Mouse (Mus musculus): ENCODE data around the gene Vmn1r183.
"Not testable (repeated sequence)": the region's sequence is repeated elsewhere in the genome, so short reads cannot be mapped to it uniquely, and the experiment has no call there.

Gene Vmn1r183

DNA sequence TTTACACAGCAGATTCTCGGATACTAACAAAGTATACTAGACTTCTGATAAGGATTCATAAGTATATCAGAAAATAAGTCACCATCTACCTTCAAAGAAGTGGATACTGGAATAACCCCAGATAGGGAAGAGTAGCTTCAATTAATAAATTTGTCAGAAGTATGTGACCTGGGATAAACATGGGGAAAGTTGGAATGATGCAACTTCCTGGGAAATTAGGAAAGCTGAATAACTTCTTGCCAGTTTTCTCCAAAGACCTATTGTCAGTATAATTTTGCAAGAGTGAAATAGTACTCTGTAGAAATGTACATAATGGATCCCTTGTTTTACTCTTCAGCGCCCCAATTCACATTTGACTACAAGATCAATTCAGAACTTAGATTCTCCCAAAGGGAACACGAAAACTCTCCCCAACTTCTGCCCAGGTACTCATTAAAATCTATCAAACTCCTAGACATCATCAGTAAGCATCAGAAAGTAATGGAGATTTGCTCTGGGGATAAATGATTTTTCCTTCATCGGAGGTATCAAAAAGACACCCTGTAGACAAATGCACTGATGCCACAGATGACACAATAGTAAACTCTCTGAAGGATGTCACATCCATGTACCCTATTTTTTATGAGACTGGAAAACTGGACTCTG lies at the start of gene Vmn1r183:
Gene Vmn1r183, plus strand, starts transcription at position 595 of the 645 bp plus-strand sequence.
- DNase-seq (ENCODE audit: low read depth): no peak

DNA sequence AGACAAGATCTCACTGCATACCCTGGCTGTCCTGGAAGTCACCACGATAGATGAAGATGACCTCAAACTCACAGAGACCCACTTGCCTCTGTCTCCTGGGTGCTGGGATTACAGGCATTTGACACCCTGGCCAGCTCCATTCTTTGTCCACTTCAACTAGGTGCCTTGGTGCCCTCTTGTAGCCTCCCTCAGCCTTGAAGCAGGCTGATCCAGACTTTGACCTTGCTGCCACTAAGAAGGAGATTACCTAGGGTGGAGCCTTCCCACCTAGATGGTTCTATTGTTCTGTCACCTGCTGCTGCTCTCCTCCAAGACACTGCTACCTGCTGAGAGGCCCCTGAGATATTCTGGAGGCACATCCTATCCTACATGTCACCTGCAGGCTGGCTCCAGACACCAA lies 21.4 kb downstream of the Vmn1r183 start:
- not testable (repeated sequence) for DNase-seq (ENCODE audit: low read depth)

GRCm38 (mm10) chr7:24081634-24082431 lies 28.8 kb downstream of the Vmn1r183 start, which contains the start of gene Zfp180:
Gene Zfp180, plus strand, starts transcription at chr7:24081924.
- peak; percentile 91 for DNase-seq (ENCODE audit: low read depth)

DNA sequence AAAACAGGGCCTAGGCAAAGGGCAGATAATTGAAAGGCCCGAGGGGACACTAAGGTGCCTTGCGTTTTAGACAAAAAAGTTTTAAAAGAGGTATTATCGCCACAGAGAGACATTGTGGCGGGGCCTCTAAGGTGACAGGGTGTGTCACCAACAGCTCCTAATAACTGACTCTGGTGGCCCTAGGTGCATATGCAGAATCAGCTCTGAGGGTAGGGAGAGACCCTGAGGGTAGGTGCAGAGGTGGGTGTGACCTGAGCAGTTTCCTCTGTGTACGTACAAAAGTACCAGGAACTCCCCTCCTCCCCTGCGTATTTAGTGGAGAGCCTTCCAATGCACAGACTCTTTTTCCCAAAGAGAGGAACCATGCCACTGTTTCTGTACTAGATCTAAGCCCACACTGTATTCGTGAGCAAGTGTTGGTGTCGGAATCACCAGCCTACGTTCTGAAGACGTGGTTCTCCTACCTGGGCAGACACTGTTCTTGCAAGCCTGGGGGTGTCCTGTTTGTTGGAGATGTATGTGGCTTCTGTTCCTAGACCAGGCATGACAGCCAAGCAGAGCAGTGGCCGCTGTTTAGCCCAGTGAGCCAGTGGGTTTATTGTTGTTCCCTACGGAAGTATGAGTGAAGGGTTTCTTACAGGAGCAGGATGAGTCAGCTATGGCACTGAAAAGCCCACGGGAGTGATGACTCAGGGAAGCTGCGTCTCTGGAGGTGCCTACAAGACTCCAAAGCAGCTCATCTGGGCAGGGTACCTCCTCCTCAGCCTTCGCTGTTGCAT lies 29.6 kb downstream of the Vmn1r183 start:
- DNase-seq (ENCODE audit: low read depth): peak; percentile 13

- no peak for DNase-seq (ENCODE audit: low read depth)
Observed at GRCm38 (mm10) chr7:24086871-24087270, 33.8 kb downstream of the Vmn1r183 start.

DNA sequence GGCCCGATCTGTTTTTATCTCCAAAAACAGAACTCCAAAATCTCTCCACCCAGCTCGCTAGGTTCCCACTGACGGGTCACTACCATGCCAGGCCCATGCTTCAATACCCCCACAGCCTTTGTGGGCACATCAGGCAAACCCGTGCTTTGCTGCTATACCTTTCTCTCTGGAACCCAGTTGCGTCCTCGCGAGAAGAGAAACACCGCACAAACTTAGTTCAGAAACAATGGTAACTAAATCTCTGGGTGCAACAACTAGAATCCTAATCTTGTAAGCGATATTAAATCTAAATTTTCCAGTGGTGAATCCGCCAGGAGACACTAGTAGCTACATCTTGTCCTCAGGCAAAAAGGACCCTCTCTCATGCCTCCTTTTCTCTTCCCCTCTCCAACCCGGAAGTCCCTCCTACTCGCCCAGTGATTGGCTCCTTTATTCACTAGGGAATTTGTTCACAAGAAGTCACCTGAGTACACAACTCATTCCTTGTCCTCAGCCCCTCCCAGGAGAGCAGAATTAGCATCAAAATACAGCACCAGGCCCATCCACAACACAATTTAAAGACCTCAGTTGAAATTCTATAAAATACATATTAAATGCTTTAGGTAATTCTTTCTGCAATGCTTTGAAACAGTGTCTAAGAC lies 34.6 kb downstream of the Vmn1r183 start:
- no peak for DNase-seq (ENCODE audit: low read depth)

GRCm38 (mm10) chr7:24104403-24104802 lies 51.3 kb downstream of the Vmn1r183 start:
- no peak for DNase-seq (ENCODE audit: low read depth)

DNA sequence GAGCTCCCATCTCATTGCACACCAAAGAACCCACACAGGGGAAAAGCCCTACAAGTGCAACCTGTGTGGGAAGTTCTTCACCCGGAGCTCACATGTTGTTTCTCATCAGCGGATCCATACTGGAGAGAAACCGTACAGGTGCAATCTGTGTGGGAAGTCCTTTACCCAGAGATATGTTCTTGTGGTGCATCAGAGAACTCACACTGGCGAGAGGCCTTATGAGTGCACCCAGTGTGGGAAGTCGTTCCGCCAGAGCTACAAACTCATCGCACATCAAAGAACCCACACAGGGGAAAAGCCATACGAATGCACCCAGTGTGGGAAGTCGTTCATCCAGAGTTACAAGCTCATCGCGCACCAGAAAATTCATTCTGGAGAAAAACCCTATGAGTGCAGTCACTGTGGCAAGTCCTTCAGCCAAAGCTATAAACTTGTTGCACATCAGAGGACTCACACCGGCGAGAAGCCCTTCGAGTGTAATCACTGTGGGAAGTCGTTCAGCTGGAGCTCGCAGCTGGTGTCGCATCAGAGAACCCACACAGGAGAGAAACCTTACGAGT lies 52.2 kb downstream of the Vmn1r183 start:
- DNase-seq (ENCODE audit: low read depth): no peak

DNA sequence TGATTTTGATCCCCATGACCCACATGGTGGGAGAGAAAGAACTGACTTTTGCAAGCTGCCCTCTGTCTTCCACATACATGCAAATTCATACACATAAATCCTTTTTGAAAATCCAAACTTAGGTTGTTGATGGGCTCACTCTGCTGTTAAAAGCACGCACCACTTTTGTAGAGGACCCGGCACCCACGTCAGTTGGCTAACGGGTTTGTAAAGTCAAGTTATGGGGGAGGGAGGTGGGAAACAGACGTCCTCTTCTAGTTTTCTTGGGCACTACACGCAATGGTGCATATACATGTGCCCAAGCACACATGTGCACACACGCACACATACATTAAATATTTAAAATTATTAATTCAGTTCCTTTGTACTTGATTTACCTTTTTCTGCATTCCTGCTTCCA lies 57.8 kb downstream of the Vmn1r183 start:
- DNase-seq (ENCODE audit: low read depth): no peak

DNA sequence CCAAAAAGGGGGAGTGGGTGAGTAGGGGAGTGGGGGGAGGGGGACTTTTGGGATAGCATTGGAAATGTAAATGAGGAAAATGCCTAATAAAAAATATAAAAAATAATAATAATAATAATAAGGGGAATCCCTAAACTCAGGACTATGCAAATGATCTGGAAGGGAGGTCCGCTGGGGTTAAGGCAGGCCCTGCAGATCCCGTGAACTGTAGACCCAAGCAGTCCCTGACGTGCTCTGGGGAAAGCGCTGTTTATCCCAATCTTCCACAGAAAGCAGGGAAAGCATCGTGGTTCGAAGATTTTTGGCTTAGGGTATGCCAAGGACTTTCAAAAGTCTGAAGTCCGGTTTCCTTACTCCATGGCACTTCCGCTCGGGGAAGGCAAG lies 58.7 kb downstream of the Vmn1r183 start:
- DNase-seq (ENCODE audit: low read depth): no peak

GRCm38 (mm10) chr7:24112156-24112856 lies 59.3 kb downstream of the Vmn1r183 start, which contains the start of gene Zfp112:
Gene Zfp112, plus strand, starts transcription at chr7:24112314.
- DNase-seq (ENCODE audit: low read depth): no peak

DNA sequence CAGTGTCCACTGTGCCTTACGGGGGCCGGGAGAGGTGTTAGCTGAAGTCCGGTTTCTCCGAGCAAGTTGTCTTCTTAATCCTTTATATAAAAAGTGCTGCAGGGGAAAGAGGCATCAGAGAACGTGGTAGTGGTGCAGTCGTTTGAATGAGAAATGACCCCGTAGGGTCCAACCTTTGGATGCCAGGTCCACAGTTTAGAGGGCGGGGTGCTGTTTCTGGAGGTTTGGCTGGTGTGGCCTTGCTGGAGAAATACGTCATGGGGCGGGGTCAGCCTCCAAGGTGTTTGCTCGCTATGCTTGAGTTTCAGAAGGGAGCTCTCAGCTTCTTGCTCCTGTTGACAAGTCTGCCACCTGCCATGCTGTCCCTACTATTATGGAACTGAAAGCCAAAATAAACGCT lies 59.9 kb downstream of the Vmn1r183 start:
- no peak for DNase-seq (ENCODE audit: low read depth)
